27 mouse cellular contexts compared by ENCODE assay signal in genomic region chr7:83904831-83905230, GRCm38 (mm10). TPM values are rescaled to one million over a fixed set of nuclear protein-coding genes. Genes with fewer than 3 reads are reported as not detected.
A peak's percentile ranks its signal among the peaks of the same experiment; 100 is the strongest.
DNase-seq lines count a peak whose midpoint lies in the region; ATAC-seq and TF ChIP-seq lines count a peak whose summit lies in the region.
"Had no signal": no experiment of that assay in that cellular context is flagged by ENCODE, and none has a peak within 500 bp of the region (broad histone marks: within the 10 kb centered on the region; RNA-seq: fewer than 3 reads in every experiment).

No protein-coding gene starts in this region.

- DNase-seq in heart, adult 11 months, result peak; percentile 15
- no peak for DNase-seq in heart, adult 2 months
- no peak for DNase-seq in layer of hippocampus, adult 8-10 months (ENCODE audit: low spot score in 2 of 2)
- no peak for DNase-seq in frontal cortex, postnatal 25 days (ENCODE audit: low spot score in 2 of 2)
- DNase-seq: adrenal gland, adult 8-10 months; adrenal gland, postnatal 25 days; B cell, adult 2 months; cerebellum, adult 11 months; cerebellum, adult 8-10 months; cerebellum, postnatal 10 days; forebrain, postnatal 0 days; gastrocnemius, postnatal 25 days; heart, postnatal 10 days; heart, postnatal 36 days had no signal

- TF ChIP-seq CTCF in heart, adult 2 months (IDR thresholded peaks at IDR 0.05), result no peak

- intact Hi-C loops in heart, adult 2 months (cut with DNase I), result no loop called here

- TF ChIP-seq POLR2A in heart, adult 2 months (IDR thresholded peaks at IDR 0.05; ENCODE audit: insufficient read depth, low read depth, low read length), result no peak

- H3K36me3 ChIP-seq in heart, adult 2 months (ENCODE audit: control insufficient read depth, insufficient read depth, low read length), result no peaks in the 10 kb centered on the region
- H3K36me3 ChIP-seq in megakaryocyte, embryonic 14.5 days (replicated peaks; ENCODE audit: low read length), result peaks cover 27% of the 10 kb centered on the region

- 0 out of 2 replicates have a peak, but pooled peaks cover 5% of the 10 kb centered on the region for H3K9me3 ChIP-seq in megakaryocyte, embryonic 14.5 days
- H3K9me3 ChIP-seq: embryonic facial prominence, embryonic 15.5 days; G1E; heart, embryonic 15.5 days; hindbrain, embryonic 15.5 days had no signal

- no peak overlapping the region for H3K4me3 ChIP-seq in heart, adult 2 months
- peak overlapping the region; percentile 17 for H3K4me3 ChIP-seq in megakaryocyte, embryonic 14.5 days (replicated peaks)
- H3K4me3 ChIP-seq: embryonic facial prominence, embryonic 12.5 days; embryonic facial prominence, embryonic 15.5 days; heart, embryonic 12.5 days; heart, embryonic 15.5 days; hindbrain, embryonic 15.5 days had no signal

- no peak overlapping the region for H3K9ac ChIP-seq in heart, adult 2 months (ENCODE audit: low read depth, low read length)
- H3K9ac ChIP-seq: embryonic facial prominence, embryonic 12.5 days; embryonic facial prominence, embryonic 15.5 days; forebrain, postnatal 0 days; heart, embryonic 12.5 days; heart, embryonic 15.5 days; hindbrain, embryonic 15.5 days had no signal

- no peaks in the 10 kb centered on the region for H3K4me1 ChIP-seq in heart, adult 2 months (ENCODE audit: control insufficient read depth, insufficient read depth, low read length)
- peaks cover 31% of the 10 kb centered on the region for H3K4me1 ChIP-seq in megakaryocyte, embryonic 14.5 days
- H3K4me1 ChIP-seq: embryonic facial prominence, embryonic 12.5 days; embryonic facial prominence, embryonic 15.5 days; hindbrain, embryonic 15.5 days had no signal

- H3K27me3 ChIP-seq in heart, adult 2 months (ENCODE audit: control insufficient read depth, insufficient read depth, low read length), result no peaks in the 10 kb centered on the region
- no peaks in the 10 kb centered on the region for H3K27me3 ChIP-seq in megakaryocyte, embryonic 14.5 days (replicated peaks)
- H3K27me3 ChIP-seq: CH12.LX; embryonic facial prominence, embryonic 12.5 days; embryonic facial prominence, embryonic 15.5 days; heart, embryonic 12.5 days; heart, embryonic 15.5 days; hindbrain, embryonic 15.5 days had no signal

- H3K27ac ChIP-seq in heart, adult 2 months, result no peak overlapping the region
- H3K27ac ChIP-seq: embryonic facial prominence, embryonic 12.5 days; embryonic facial prominence, embryonic 15.5 days; heart, embryonic 15.5 days; hindbrain, embryonic 15.5 days had no signal

- peak; percentile 90 for ATAC-seq in granulocyte monocyte progenitor cell, adult 5-6 weeks (replicated peaks; ENCODE audit: poor library complexity, severe bottlenecking)
- ATAC-seq in cerebellum, adult (ENCODE audit: insufficient number of reproducible peaks, low FRiP score, low TSS enrichment), result no peak
- ATAC-seq: activated CD4-positive, CD25-positive, alpha-beta regulatory T cell, adult 4 months; forebrain, embryonic 14.5 days; forebrain, postnatal 0 days; intestine, postnatal 0 days had no signal

- TF ChIP-seq EP300 in heart, adult 2 months (IDR thresholded peaks at IDR 0.05; ENCODE audit: insufficient read depth, low read depth, low read length), result no peak

- no peaks in the 10 kb centered on the region for H3K79me2 ChIP-seq in heart, adult 2 months (replicated peaks; ENCODE audit: control insufficient read depth, insufficient read depth, low read length)

- 65% methylated on average over 3 of the region's 3 CpGs for WGBS in heart, adult 2 months

RNA-seq across cellular contexts. Expression of gene Mesd, which starts 20.6 kb away (rescaled TPM):
- 10 to 100 TPM; 51.5 to 52.0 TPM for total RNA-seq in heart, adult 2 months (2021)
- polyA plus RNA-seq in heart, adult 2 months (2012; rRNA removed), result 11.4 and 19.4 TPM in 2 replicates
- total RNA-seq in granulocyte monocyte progenitor cell, adult 5-6 weeks (2014; fragmentation: Nextera tagmentation), result 22.6 and 29.3 TPM in 2 replicates
- 55.4 and 70.9 TPM in 2 replicates for total RNA-seq in granulocyte monocyte progenitor cell, adult 5-6 weeks (2017)
- polyA plus RNA-seq in megakaryocyte, embryonic 14.5 days (2012; ENCODE audit: insufficient read depth, low replicate concordance), result 34.7 and 35.8 TPM in 2 replicates
- total RNA-seq in layer of hippocampus, adult 8-10 months (2022), result 10 to 100 TPM; 65.0 to 75.1 (median 68.2) TPM

RNA-seq across cellular contexts. Expression of gene Tlnrd1, which starts 20.7 kb away (rescaled TPM):
- 1 to 10 TPM; 6.5 to 8.7 TPM for total RNA-seq in heart, adult 2 months (2021)
- polyA plus RNA-seq in heart, adult 2 months (2012; rRNA removed), result 5.9 and 7.2 TPM in 2 replicates
- 4.9 and 5.8 TPM in 2 replicates for total RNA-seq in granulocyte monocyte progenitor cell, adult 5-6 weeks (2014; fragmentation: Nextera tagmentation)
- 5.6 and 6.4 TPM in 2 replicates for total RNA-seq in granulocyte monocyte progenitor cell, adult 5-6 weeks (2017)
- polyA plus RNA-seq in megakaryocyte, embryonic 14.5 days (2012; ENCODE audit: insufficient read depth, low replicate concordance), result 23.5 and 35.1 TPM in 2 replicates
- total RNA-seq in layer of hippocampus, adult 8-10 months (2022), result 10 to 100 TPM; 18.6 to 20.7 (median 20.1) TPM
